Mouse (Mus musculus): ENCODE results near the gene Mtm1. TPM values are rescaled to one million over a fixed set of nuclear protein-coding genes. Genes with fewer than 3 reads are reported as not detected.

Gene Mtm1
- total and polyA plus RNA-seq, 3 experiments = 2.2 to 4.0 TPM; not detected in 1

DNA sequence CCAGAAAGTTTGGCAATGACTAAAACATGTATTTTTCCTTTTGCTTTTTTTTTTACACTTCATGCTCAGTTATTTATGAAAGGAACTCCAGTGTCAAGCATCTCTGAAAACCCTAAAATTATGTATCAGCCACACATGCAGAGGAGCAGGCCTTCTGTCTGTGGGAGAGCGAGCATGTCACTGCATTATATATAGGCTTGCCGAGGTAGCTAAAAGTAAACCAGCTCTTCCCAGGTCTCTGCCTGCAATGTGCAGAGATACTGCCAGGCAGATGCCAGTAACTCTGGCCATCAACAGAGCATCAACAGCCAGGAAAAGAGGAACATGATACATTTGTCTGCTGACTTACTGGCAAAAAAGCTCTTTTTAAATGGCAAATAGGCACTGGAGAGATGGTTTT lies 83.6 kb downstream of the Mtm1 start:
- H3K4me1 ChIP-seq (ENCODE audit: control insufficient read depth in 1 of 2, insufficient read depth in 2 of 2, low read length in 2 of 2) = no peaks in the 10 kb centered on the region
- no peak overlapping the region for H3K9ac ChIP-seq (ENCODE audit: control insufficient read depth, low read depth, low read length, poor library complexity, severe bottlenecking)
- H3K9me3 ChIP-seq (replicated peaks; ENCODE audit: insufficient read depth, low read length) = no peaks in the 10 kb centered on the region
- H3K4me3 ChIP-seq (ENCODE audit: control insufficient read depth in 1 of 2, insufficient read depth in 1 of 2, low read depth in 2 of 2, low read length in 2 of 2) = no peak overlapping the region
- no peaks in the 10 kb centered on the region for H3K79me2 ChIP-seq (ENCODE audit: control insufficient read depth, insufficient read depth, low read length, poor library complexity)
- no peaks in the 10 kb centered on the region; a peak in 1 of 4 replicates for H3K36me3 ChIP-seq (ENCODE audit: control insufficient read depth in 1 of 2, insufficient read depth in 2 of 2, low read length in 2 of 2)
- H3K27ac ChIP-seq (ENCODE audit: control insufficient read depth, low read depth, low read length) = no peak overlapping the region
- DNase-seq (ENCODE audit: low read depth, low spot score) = no peak
- H3K27me3 ChIP-seq (ENCODE audit: control insufficient read depth in 1 of 2, insufficient read depth in 2 of 2, low read length in 2 of 2) = no peaks in the 10 kb centered on the region
- TF ChIP-seq HCFC1 (IDR thresholded peaks at IDR 0.05; ENCODE audit: low read depth, low read length) (no peak), RAD21 (IDR thresholded peaks at IDR 0.05; ENCODE audit: low read depth, low read length) (no peak), USF1 (IDR thresholded peaks at IDR 0.05; ENCODE audit: low read depth, low read length) (no peak), SIN3A (IDR thresholded peaks at IDR 0.05; ENCODE audit: low read length) (no peak), UBTF (IDR thresholded peaks at IDR 0.05; ENCODE audit: borderline replicate concordance, insufficient read depth, low read depth, low read length) (no peak), TAL1 (IDR thresholded peaks at IDR 0.05; ENCODE audit: low read length) (no peak), GABPA (IDR thresholded peaks at IDR 0.05; ENCODE audit: low read depth, low read length) (no peak), MXI1 (IDR thresholded peaks at IDR 0.05; ENCODE audit: low read depth, low read length) (no peak), POLR2AphosphoS5 (IDR thresholded peaks at IDR 0.05; ENCODE audit: borderline replicate concordance, low read depth, low read length) (no peak), MAZ (IDR thresholded peaks at IDR 0.05; ENCODE audit: low read depth, low read length) (no peak), KAT2A (conservative IDR thresholded peaks at IDR 0.05; ENCODE audit: low read depth, low read length) (no peak), NRF1 (IDR thresholded peaks at IDR 0.05; ENCODE audit: insufficient read depth, low read depth, low read length, poor library complexity, severe bottlenecking) (no peak), NELFE (IDR thresholded peaks at IDR 0.05; ENCODE audit: low read depth, low read length) (no peak), TBP (IDR thresholded peaks at IDR 0.05; ENCODE audit: low read depth, low read length) (no peak)

DNA sequence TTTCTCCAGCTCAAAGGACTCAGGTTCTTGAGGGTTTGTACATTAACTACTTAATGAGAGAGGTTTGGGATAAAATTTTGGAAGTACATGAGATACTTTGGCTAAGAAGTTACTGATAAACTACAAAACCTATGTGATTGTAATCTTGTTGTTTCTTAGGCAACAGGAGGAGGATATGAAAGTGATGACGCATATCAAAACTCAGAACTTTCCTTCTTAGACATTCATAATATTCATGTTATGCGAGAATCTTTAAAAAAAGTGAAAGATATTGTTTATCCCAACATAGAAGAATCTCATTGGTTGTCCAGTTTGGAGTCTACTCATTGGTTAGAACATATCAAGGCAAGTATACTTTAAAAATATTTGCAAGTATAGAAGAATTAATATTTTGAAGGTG lies 85.4 kb downstream of the Mtm1 start:
- H3K79me2 ChIP-seq (ENCODE audit: control insufficient read depth, insufficient read depth, low read length, poor library complexity) = no peaks in the 10 kb centered on the region
- H3K27me3 ChIP-seq (ENCODE audit: control insufficient read depth in 1 of 2, insufficient read depth in 2 of 2, low read length in 2 of 2) = no peaks in the 10 kb centered on the region
- H3K27ac ChIP-seq (ENCODE audit: control insufficient read depth, low read depth, low read length) = no peak overlapping the region
- no peak for DNase-seq (ENCODE audit: low read depth, low spot score)
- H3K36me3 ChIP-seq (ENCODE audit: control insufficient read depth in 1 of 2, insufficient read depth in 2 of 2, low read length in 2 of 2) = no peaks in the 10 kb centered on the region; a peak in 1 of 4 replicates
- TF ChIP-seq POLR2AphosphoS5 (IDR thresholded peaks at IDR 0.05; ENCODE audit: borderline replicate concordance, low read depth, low read length) (no peak), HCFC1 (IDR thresholded peaks at IDR 0.05; ENCODE audit: low read depth, low read length) (no peak), BHLHE40 (IDR thresholded peaks at IDR 0.05; ENCODE audit: borderline replicate concordance, low read depth, low read length) (no peak), EP300 (IDR thresholded peaks at IDR 0.05; ENCODE audit: low read depth in 1 of 2, low read length in 2 of 2) (no peak), ZKSCAN1 (IDR thresholded peaks at IDR 0.05; ENCODE audit: low read depth, low read length) (no peak), TAL1 (IDR thresholded peaks at IDR 0.05; ENCODE audit: low read length) (no peak), MEF2A (IDR thresholded peaks at IDR 0.05; ENCODE audit: extremely low read depth, insufficient replicate concordance, low read depth, low read length, poor library complexity, severe bottlenecking) (no peak), E2F4 (IDR thresholded peaks at IDR 0.05; ENCODE audit: borderline replicate concordance, low read depth, low read length) (no peak), ZNF384 (IDR thresholded peaks at IDR 0.05; ENCODE audit: low read depth, low read length) (no peak), CHD1 (IDR thresholded peaks at IDR 0.05; ENCODE audit: low read depth, low read length) (no peak), JUND (IDR thresholded peaks at IDR 0.05; ENCODE audit: low read depth, low read length) (no peak), ETS1 (IDR thresholded peaks at IDR 0.05; ENCODE audit: low read depth, low read length) (no peak), MAX (IDR thresholded peaks at IDR 0.05; ENCODE audit: low read length) (no peak), RAD21 (IDR thresholded peaks at IDR 0.05; ENCODE audit: low read depth, low read length) (no peak), CTCF (IDR thresholded peaks at IDR 0.05 in 2 of 3, conservative IDR thresholded peaks at IDR 0.05 in 1 of 3; ENCODE audit: control insufficient read depth in 1 of 3, insufficient read depth in 1 of 3, low read depth in 2 of 3, low read length in 3 of 3, poor library complexity in 1 of 3, severe bottlenecking in 1 of 3) (no peak), NRF1 (IDR thresholded peaks at IDR 0.05; ENCODE audit: insufficient read depth, low read depth, low read length, poor library complexity, severe bottlenecking) (no peak)
- no peaks in the 10 kb centered on the region for H3K9me3 ChIP-seq (replicated peaks; ENCODE audit: insufficient read depth, low read length)
- H3K9ac ChIP-seq (ENCODE audit: control insufficient read depth, low read depth, low read length, poor library complexity, severe bottlenecking) = no peak overlapping the region
- H3K4me1 ChIP-seq (ENCODE audit: control insufficient read depth in 1 of 2, insufficient read depth in 2 of 2, low read length in 2 of 2) = no peaks in the 10 kb centered on the region
- H3K4me3 ChIP-seq (ENCODE audit: control insufficient read depth in 1 of 2, insufficient read depth in 1 of 2, low read depth in 2 of 2, low read length in 2 of 2) = no peak overlapping the region

Data from MEL (cell line).